Mouse (Mus musculus) testis, postnatal 14 days (tissue): ENCODE data around the gene 9230112D13Rik.

Experiments
- DNase-seq: peaks from one replicate; pipeline ENCODE4 v3.0.0; 2021; ENCODE audit warnings: low spot score

9230112D13Rik gene

GRCm38 (mm10) chr14:34540685-34541162 lies 18.1 kb upstream of the 9230112D13Rik start:
- DNase-seq = peak; percentile 66

DNA sequence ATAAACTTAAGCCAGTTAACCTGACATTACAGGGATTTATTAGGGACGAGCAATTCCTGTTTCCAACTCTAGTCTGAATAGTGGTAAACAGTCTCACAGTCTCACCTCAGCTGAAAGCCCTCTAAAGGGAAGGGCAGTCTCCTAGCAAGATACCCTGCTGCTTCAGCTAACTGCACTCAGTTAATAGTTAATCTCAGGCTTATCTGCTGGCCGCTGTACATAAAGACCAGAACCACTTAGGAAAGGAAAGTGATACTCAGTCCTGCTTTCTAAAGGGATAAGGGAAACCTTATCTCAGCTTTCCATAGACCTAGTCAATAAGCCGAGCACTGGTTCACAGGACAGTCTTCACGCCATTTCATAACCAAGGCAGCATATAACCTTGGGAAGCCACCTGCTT lies 13.3 kb upstream of the 9230112D13Rik start:
- DNase-seq = no peak

GRCm38 (mm10) chr14:34533537-34533936 lies 10.9 kb upstream of the 9230112D13Rik start:
- DNase-seq = no peak

DNA sequence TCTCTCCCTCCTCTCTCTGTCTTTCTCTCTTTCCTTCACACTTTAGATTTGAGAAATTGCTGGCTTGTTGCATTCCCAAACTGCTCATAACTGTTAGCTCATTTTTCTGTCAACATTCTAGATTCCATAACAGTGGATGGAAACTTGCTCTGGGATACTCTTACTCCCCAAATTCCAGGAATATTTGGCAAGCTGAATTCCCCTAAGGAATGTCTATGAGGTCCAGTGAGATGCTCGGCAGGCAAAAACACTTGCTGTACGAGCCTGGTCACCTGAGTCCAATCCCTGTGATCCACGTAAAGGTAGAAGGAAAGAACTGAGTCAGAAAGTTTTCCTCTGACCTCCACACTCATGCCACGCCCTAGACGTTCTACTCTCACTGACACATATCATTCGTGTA lies 9.9 kb upstream of the 9230112D13Rik start:
- DNase-seq = no peak

- no peak for DNase-seq
These were observed 6.2 kb upstream of the 9230112D13Rik start for GRCm38 (mm10) chr14:34528804-34529203.

DNA sequence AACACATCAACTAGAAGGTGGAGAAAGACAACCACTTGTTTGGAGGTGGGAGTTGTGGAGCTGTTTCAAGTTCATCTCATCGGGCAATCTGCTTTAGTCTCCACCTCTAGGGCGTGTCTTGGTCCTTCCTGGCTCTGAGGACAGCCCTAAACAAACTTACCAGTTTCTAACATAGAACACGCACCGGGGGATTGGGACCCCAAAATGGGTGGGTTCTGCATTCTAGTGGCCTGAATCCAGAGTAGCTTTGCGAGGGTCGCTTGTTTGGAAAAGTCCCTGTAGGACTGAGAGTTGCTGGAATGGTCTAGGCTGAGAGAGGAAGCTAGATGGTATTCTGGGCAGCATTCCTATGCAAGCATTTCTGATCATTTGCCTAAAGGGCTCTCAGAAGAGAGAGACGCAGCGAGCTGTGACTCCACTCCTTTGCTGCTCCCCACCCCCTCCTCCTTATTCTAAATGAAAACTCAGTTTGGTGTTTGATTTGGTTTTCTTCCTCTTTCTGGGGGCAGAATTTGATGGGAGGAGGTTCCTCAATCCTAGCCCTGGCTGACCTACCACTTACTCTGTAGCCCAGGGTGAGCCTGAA lies 4.5 kb downstream of the 9230112D13Rik start:
- DNase-seq = no peak

DNA sequence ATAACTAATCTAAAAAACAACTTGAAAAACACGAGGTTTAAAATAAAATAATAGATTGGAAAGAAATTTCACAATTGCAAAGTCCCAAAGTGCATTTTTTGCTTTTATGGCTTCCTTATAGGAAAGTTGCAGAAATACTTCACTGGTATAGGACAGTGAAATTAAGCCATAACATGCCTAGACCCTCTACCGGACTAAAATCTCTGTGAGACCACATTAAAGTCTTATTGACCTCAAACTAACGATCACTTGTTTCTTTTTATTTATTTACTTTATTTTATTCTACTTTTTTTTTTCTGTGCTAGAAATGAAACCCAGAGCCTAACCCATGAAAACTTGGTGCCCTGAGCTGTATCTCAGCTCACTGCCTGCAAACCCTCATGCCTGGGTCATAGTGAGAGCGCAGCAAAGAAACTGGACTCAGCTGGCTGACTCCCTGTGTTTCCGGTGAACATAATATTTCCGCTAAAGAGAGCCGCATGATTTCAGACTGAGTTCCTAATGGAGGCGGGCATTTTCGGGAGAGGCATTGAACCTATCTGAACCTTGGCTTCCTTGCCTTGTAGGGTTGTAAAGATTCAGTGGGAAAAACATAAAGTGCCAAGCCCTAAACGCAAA lies 5.5 kb downstream of the 9230112D13Rik start:
- DNase-seq = no peak

GRCm38 (mm10) chr14:34515860-34516259 lies 6.7 kb downstream of the 9230112D13Rik start:
- DNase-seq = no peak

DNA sequence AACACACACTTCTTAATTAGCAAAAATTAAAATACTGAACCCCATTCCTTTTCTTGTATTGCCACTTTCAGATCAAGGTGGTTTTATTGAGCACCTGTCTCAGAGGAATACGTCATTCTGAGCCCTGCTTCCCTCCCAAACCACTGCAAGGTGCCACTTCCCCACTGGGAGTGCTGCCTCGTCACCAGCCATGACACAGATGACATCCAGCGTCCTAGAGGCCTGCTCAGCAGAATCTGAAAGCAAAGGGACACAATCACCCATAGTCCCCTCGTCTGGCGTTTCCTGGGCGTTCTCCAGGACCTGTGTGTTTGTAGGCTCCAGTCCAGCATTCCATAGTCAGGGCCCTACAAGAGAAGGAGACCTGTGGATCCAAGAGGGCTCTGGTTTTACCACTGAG lies 8.5 kb downstream of the 9230112D13Rik start:
- no peak for DNase-seq

DNA sequence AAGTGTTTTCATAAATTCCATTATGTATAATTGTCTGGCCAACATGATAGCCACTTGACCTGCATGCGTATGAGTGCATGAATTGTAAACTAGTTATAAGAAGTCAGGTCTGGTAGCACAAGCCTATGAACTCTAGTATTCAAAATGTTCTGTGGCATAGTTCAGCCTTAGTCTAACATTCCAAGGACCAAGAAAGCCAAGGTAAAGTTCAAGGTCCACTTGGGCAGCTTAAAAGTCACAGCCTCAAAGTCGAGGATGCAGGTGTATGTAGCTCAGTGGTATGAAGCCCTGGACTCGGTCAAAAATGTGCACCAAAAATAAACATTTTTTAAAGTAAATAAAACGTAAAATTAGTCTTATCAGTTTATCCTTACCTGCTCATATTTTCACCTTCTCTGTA lies 10.0 kb downstream of the 9230112D13Rik start:
- no peak for DNase-seq

- no peak for DNase-seq
These were observed 10.7 kb downstream of the 9230112D13Rik start for GRCm38 (mm10) chr14:34511901-34512300.

- no peak for DNase-seq
These were observed 13.7 kb downstream of the 9230112D13Rik start for GRCm38 (mm10) chr14:34508842-34509439.

- no peak for DNase-seq
These were observed 14.3 kb downstream of the 9230112D13Rik start for GRCm38 (mm10) chr14:34508187-34508840.

DNA sequence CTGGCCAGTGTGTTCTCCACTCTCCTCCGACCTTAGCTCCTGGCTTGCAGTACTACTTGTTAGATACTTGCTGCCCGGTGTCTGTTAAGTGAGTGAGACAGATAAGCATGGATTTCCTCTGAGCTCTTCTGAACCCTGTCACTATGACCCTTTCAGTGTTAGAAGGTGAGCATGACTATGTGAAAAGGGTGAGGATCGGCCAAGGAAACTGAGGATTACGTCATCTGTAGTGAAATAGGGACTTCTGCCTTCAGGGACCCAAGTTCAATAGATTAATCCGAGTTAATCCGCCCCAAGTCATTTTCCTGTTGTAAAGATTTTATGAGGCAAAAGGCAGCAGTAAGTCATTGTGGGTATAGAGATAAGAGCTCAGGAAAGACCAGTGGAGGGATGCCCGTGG lies 17.3 kb downstream of the 9230112D13Rik start:
- no peak for DNase-seq

GRCm38 (mm10) chr14:34504377-34504776 lies 18.2 kb downstream of the 9230112D13Rik start:
- no peak for DNase-seq

DNA sequence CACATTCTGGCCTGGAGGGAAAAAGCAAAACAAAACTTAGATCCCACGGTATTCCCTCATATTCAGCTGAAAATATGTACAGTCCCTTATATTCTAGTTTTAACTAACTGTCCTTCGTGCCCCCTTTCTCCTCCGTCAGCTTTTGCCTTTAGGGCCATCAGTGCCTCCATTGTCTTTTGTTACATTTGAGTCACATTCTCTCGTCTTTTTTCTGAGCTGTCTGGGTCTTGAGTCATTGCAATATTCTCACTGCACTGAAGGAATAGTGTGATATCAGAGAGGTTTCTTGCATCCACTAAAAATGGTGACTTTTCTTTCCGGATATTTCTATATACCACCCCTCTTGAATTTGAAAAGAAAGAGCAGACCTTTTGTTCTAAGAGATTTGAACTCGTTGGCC lies 18.8 kb downstream of the 9230112D13Rik start:
- no peak for DNase-seq

- no peak for DNase-seq
These were observed 19.3 kb downstream of the 9230112D13Rik start, which contains the start of gene Bmpr1a for GRCm38 (mm10) chr14:34503325-34503647. TSS of gene Bmpr1a (minus strand) at chr14:34503341.

GRCm38 (mm10) chr14:34502475-34503324 lies 19.9 kb downstream of the 9230112D13Rik start:
- DNase-seq = peak; percentile 87

GRCm38 (mm10) chr14:34501804-34502474 lies 20.7 kb downstream of the 9230112D13Rik start:
- DNase-seq = peak; percentile 68

- no peak for DNase-seq
These were observed 21.2 kb downstream of the 9230112D13Rik start for GRCm38 (mm10) chr14:34501447-34501803.

- DNase-seq = no peak
These were observed 22.3 kb downstream of the 9230112D13Rik start for GRCm38 (mm10) chr14:34500309-34500708.

GRCm38 (mm10) chr14:34499664-34500063 lies 22.9 kb downstream of the 9230112D13Rik start:
- DNase-seq = no peak
